Comparison of ENCODE assay signal across 8 mouse cellular contexts in genomic region chr10:67096621-67097436, GRCm38 (mm10). TPM values are rescaled to one million over a fixed set of nuclear protein-coding genes. Genes with fewer than 3 reads are reported as not detected.
DNase-seq lines count a peak whose midpoint lies in the region; ATAC-seq lines count a peak whose summit lies in the region.

Gene Reep3 (minus strand): TSS chr10:67096945.

- no peaks in the 10 kb centered on the region for H3K36me3 ChIP-seq in erythroblast, embryonic 14.5 days (ENCODE audit: control insufficient read depth)
- H3K36me3 ChIP-seq in limb, embryonic 13.5 days = no peaks in the 10 kb centered on the region
- H3K36me3 ChIP-seq in midbrain, embryonic 14.5 days (ENCODE audit: control insufficient read depth, insufficient read depth, low read length) = no peaks in the 10 kb centered on the region

- peak within 1 kb of the TSS; percentile 98 for H3K9ac ChIP-seq in limb, embryonic 13.5 days
- H3K9ac ChIP-seq in midbrain, embryonic 14.5 days (replicated peaks; ENCODE audit: low read length) = peak within 1 kb of the TSS; percentile 99

- no peak; the same call in 1 of the 2 replicates for ATAC-seq in erythroblast, adult 5-6 weeks (replicated peaks; ENCODE audit: low FRiP score, poor library complexity, severe bottlenecking)
- ATAC-seq in limb, embryonic 13.5 days (ENCODE audit: low FRiP score, low read depth) = peak; percentile 78
- peak; percentile 83 for ATAC-seq in midbrain, embryonic 14.5 days (ENCODE audit: low FRiP score, low TSS enrichment)

- peaks cover 35% of the 10 kb centered on the region for H3K4me1 ChIP-seq in erythroblast, embryonic 14.5 days (ENCODE audit: control insufficient read depth)
- H3K4me1 ChIP-seq in limb, embryonic 13.5 days = peaks cover 35% of the 10 kb centered on the region
- peaks cover 44% of the 10 kb centered on the region for H3K4me1 ChIP-seq in midbrain, embryonic 14.5 days (ENCODE audit: control insufficient read depth, insufficient read depth, low read length)

- H3K4me2 ChIP-seq in limb, embryonic 13.5 days (replicated peaks) = peak within 1 kb of the TSS; percentile 78
- H3K4me2 ChIP-seq in midbrain, embryonic 14.5 days (ENCODE audit: low read length) = peak within 1 kb of the TSS; percentile 89

- peak; percentile 74 for DNase-seq in embryo, embryonic 9.5 days (ENCODE audit: extremely low spot score)
- DNase-seq in heart, adult 11 months = peak; percentile 99
- peak; percentile 80 for DNase-seq in kidney, adult 11 months
- peak; percentile 84 for DNase-seq in midbrain, embryonic 14.5 days
- peak; percentile 54 for DNase-seq in spleen, adult 12 weeks (ENCODE audit: low spot score)

- peak within 1 kb of the TSS; percentile 97 for H3K27ac ChIP-seq in limb, embryonic 13.5 days
- H3K27ac ChIP-seq in midbrain, embryonic 14.5 days (replicated peaks; ENCODE audit: low read depth, low read length) = peak within 1 kb of the TSS; percentile 100

- H3K9me3 ChIP-seq in erythroblast, embryonic 14.5 days (ENCODE audit: control insufficient read depth, low read length) = no peaks in the 10 kb centered on the region
- no peaks in the 10 kb centered on the region for H3K9me3 ChIP-seq in limb, embryonic 13.5 days
- H3K9me3 ChIP-seq in midbrain, embryonic 14.5 days (ENCODE audit: control insufficient read depth, low read length) = no peaks in the 10 kb centered on the region

- under 1% methylated on average over 86 of the region's 97 CpGs for WGBS in limb, embryonic 13.5 days
- WGBS in midbrain, embryonic 14.5 days = under 1% methylated on average over 97 of the region's 97 CpGs

- H3K4me3 ChIP-seq in erythroblast, embryonic 14.5 days (replicated peaks) = peak within 1 kb of the TSS; percentile 84
- peak within 1 kb of the TSS; percentile 89 for H3K4me3 ChIP-seq in limb, embryonic 13.5 days
- H3K4me3 ChIP-seq in midbrain, embryonic 14.5 days (replicated peaks; ENCODE audit: low read depth, low read length) = peak within 1 kb of the TSS; percentile 92

- H3K27me3 ChIP-seq in erythroblast, embryonic 14.5 days (ENCODE audit: control insufficient read depth) = peaks cover 4% of the 10 kb centered on the region
- no peaks in the 10 kb centered on the region for H3K27me3 ChIP-seq in limb, embryonic 13.5 days
- H3K27me3 ChIP-seq in midbrain, embryonic 14.5 days (ENCODE audit: control insufficient read depth, insufficient read depth, low read length) = no peaks in the 10 kb centered on the region

RNA-seq across cellular contexts. Expression of gene Reep3, which starts in this region (rescaled TPM):
- polyA plus RNA-seq in erythroblast, embryonic 14.5 days (2012) = 0.05 and 0.15 TPM in 2 replicates
- 14.8 and 16.5 TPM in 2 replicates for total RNA-seq in erythroblast, adult 5-6 weeks (2015; ENCODE audit: low replicate concordance)
- 6.4 and 8.1 TPM in 2 replicates for total RNA-seq in erythroblast, adult 5-6 weeks (2017; ENCODE audit: low replicate concordance)
- polyA plus RNA-seq in limb, embryonic 13.5 days (2015; fragmentation: Nextera tagmentation; extraction: Ambion mirVana) = 48.6 and 50.3 TPM in 2 replicates
- 30.5 and 35.5 TPM in 2 replicates for polyA plus RNA-seq in midbrain, embryonic 14.5 days (2014; fragmentation: Nextera tagmentation; extraction: Ambion mirVana)

Comparison
In these comparisons a context has a peak if more than half of its experiments do, and no peak if none do; other contexts are left out.
1. RNA of gene Reep3 (polyA plus RNA-seq): 48.6 to 50.3 TPM in limb, embryonic 13.5 days and 30.5 to 35.5 TPM in midbrain, embryonic 14.5 days; 0.05 to 0.15 TPM in erythroblast, embryonic 14.5 days; every median in the first group is over 10 times any median in the second.
2. Peak in every context shown above with its lines, with median percentiles within 50 percentile points of each other: H3K4me3 ChIP-seq and DNase-seq.